Mouse (Mus musculus) cerebellum, adult 9-10 months (tissue): ENCODE data around the gene Tcf25.
"Not testable (repeated sequence)": the region's sequence is repeated elsewhere in the genome, so short reads cannot be mapped to it uniquely, and the experiment has no call there.

Experiments
- DNase-seq: peaks from one replicate; pipeline ENCODE4 v3.0.0; 2022

Gene Tcf25

GRCm38 (mm10) chr8:123411781-123412327, 38.3 kb downstream of the Tcf25 start:
- DNase-seq = no peak

DNA sequence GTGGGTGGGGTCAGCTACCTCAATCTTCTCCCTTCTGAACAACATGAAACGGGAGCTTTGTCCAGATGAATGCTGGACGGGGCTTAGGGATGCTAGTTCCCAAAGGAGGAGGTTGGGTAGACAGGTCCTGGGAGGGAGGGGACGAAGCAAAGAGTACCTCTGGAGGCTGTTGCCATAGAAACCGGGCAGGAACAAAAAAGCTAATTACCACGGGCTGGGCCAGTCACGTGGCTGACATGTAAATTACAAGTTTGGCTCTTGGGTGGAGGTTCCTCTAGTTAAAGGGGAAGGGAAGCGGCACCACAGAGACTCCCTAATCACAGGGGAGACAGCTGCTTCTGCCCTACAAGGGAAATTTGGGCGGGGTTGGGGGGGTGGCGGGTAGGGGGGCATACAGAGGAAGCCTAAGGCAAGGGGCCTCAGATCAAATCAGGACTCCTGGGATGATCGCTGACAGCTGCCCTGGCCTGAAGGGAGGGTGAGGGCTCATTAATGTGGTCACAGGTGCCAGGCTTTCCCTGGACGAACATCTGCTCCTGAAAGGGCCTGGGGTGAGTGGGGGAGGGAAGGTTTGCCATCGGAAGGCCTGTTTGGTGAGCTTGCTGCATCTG, 39.1 kb downstream of the Tcf25 start:
- peak; percentile 80 for DNase-seq

DNA sequence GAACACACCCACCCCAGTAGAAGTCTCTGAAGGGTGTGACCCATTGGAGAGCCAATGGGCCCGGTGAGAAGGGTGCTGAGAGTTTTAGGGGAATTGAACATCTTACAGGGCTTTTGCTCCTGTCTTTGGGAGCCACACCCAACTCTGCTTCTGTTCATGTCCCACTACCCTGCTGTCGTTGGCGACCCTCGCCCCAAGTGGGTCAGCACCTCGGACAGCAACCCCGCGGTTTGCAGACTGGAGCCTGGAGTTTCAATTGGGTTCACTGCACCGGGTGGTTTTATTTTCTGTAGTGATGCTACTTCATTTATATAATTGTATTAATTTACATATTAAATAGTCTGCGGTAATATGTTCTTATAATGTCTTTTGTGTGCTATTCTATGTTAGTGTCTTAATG, 40.7 kb downstream of the Tcf25 start:
- no peak for DNase-seq

GRCm38 (mm10) chr8:123414997-123415696, 41.6 kb downstream of the Tcf25 start:
- not testable (repeated sequence) for DNase-seq

DNA sequence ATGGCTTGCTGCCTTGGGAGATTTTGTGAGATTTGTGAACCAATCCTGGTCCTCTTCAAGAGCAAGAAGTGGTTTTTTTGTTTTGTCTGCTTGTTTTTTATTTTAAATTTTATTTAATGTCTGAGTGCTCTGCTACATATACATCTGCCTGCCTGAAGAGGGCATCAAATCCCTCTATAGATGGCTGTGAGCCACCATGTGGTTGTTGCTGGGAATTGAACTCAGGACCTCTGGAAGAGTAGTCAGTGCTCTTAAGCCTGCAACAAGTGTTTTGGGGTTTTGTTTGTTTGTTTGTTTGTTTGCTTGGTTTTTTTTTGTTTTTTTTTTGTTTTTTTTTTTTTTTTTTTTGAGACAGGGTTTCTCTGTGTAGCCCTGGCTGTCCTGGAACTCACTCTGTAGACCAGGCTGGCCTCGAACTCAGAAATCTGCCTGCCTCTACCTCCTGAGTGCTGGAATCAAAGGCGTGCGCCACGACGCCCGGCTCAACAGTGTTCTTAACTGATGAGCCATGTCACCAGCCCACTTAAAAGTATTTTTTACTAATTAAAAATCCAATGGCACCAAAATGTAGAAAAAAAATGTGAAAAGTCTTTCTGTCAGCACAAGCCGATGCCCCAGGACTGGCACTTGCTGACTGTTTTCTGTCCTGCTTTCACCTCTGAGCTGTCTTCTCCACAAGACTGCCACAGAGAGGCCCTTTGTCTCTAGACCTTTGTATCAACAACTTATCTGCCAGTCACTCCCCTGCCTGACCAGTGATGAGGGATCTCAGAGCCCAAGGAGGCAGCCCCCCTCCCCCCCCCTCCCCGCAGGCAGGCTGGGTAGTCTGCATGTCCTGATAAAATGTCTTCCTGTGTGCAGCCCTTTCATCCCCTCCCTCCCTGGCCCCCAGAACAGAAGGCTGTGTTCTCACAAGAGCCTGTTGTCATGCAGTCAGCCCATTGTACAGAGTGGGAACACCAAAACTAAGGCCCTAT, 42.7 kb downstream of the Tcf25 start:
- no peak for DNase-seq

DNA sequence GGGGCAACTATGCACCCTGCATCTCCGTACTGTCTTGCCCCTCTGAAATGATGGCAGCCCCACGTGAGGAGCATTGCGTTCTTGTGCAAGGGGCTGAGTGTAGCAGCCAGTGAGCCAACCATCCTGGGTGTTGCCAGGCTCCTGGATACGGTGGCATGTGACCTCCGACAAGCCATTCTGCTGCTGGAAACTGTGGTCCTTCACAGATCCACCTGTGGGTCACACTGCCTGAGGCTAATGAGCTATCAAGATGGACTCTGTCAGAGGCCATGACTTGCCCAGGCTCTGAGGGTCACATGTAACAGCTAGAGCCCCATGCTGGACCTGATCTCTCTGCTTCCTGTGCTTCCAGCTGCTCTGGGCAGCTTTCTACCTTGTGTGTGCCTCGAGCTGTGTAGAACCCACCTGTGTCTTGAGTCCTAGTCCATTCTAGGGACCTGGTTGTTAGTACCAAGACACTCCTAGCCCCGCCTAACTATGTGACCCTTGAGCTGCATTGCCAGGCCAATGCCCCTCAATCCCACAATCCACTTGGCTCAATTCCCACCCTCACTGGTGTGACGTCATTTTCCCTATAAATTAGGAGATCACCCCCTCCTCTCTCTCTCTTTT, 43.5 kb downstream of the Tcf25 start:
- no peak for DNase-seq

GRCm38 (mm10) chr8:123419711-123420110, 46.2 kb downstream of the Tcf25 start:
- DNase-seq = no peak

GRCm38 (mm10) chr8:123420525-123421281, 47.1 kb downstream of the Tcf25 start:
- DNase-seq = no peak

GRCm38 (mm10) chr8:123421325-123421724, 47.8 kb downstream of the Tcf25 start:
- no peak for DNase-seq

DNA sequence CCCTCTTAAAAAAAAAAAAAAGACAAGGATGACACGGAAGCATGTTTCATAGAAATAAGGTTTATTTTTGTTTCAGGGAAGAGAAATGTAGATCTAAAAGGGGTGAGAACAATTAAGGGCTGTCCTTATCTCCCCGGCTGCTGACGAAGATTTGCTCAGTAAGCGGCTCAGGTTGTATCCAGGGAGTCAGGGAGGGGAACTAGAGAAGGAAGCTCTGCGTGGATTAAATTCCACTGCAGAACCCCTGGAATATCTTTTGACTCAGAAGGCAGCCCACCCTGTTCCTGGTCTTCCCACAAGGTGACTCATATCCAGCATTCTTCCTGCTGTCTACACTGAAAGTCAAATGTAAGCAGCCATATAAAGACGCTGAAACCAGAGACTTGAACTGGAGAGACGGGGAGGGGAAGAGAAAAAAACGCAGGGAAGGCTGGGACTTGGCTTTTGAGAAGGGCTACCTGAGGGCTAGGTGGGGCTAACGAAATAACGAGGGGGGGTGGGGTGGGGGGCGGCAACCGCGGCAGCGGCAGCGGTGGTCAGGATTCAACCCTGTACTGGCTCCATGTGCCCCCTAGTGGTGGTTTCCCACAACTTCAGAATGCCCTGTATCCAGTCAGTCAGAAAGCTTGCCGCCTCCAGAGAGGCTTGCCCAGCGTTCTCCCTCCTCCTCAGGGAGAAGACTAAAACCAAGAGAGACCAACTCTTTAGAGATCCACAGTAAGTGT, 48.7 kb downstream of the Tcf25 start:
- DNase-seq = peak; percentile 87

- no peak for DNase-seq
Measured at GRCm38 (mm10) chr8:123422781-123423159, 49.2 kb downstream of the Tcf25 start.

DNA sequence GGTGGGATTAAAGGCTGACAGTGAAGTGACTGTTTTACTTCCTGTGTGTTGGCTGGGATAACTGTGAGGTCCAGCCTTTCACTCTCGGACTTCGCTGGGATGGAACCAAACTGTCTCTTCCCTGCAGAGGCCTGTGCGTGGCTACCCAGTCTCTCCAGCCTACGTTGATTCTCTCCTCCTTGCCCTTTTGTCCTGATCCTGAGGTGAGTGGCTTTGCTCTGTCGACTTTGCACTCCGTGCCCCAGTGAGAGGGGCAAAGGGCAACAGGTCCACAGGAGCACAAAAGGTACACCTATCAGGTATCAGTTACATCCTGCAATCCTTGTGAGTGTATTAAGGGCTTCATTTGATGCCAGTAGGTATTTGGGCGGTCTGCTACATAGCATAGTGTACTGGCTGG, 49.9 kb downstream of the Tcf25 start, which contains the start of gene Def8:
Gene Def8 (plus strand): TSS at position 87 of the 400 bp plus-strand sequence.
- DNase-seq = no peak

GRCm38 (mm10) chr8:123426511-123427509, 53.3 kb downstream of the Tcf25 start:
- no peak for DNase-seq

- DNase-seq = no peak
Measured at GRCm38 (mm10) chr8:123427639-123428275, 54.2 kb downstream of the Tcf25 start.

- no peak for DNase-seq
Measured at GRCm38 (mm10) chr8:123428343-123428893, 54.9 kb downstream of the Tcf25 start.

GRCm38 (mm10) chr8:123428939-123429721, 55.6 kb downstream of the Tcf25 start:
- no peak for DNase-seq

DNA sequence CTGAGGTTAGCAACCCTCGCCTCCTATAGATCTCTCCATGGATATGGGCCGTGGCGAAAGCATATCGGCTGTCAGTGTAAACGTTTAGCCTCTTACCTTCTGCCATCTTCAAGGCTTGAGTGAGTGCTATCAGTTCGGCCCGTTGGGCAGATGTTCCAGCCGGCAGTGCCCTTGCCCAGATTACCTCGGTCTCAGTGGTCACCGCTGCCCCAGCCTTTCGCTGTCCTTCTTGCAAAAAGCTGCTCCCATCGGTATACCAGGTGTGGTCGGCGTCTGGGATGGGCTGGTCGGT, 56.1 kb downstream of the Tcf25 start:
- DNase-seq = not testable (repeated sequence)

- DNase-seq = not testable (repeated sequence)
Measured at GRCm38 (mm10) chr8:123430936-123431335, 57.4 kb downstream of the Tcf25 start.
